12 mouse cellular contexts compared by ENCODE assay signal in genomic region chr14:121983009-121983933, GRCm38 (mm10). TPM values are rescaled to one million over a fixed set of nuclear protein-coding genes. Genes with fewer than 3 reads are reported as not detected.
A peak's percentile ranks its signal among the peaks of the same experiment; 100 is the strongest.
DNase-seq lines count a peak whose midpoint lies in the region; ATAC-seq and TF ChIP-seq lines count a peak whose summit lies in the region.
"Had no signal": no experiment of that assay in that cellular context is flagged by ENCODE, and none has a peak within 500 bp of the region (broad histone marks: within the 10 kb centered on the region; RNA-seq: fewer than 3 reads in every experiment).

No protein-coding gene starts in this region.

- TF ChIP-seq CTCF in kidney, postnatal 0 days (IDR thresholded peaks at IDR 0.05; ENCODE audit: low read depth): no peak

- 0 out of 2 replicates have a peak overlapping the region, but pooled peaks have one; percentile 48 for H3K27ac ChIP-seq in embryonic facial prominence, embryonic 13.5 days
- H3K27ac ChIP-seq in kidney, postnatal 0 days: peak overlapping the region; percentile 62
- H3K27ac ChIP-seq: forebrain, embryonic 15.5 days; heart, adult 2 months had no signal

- H3K27me3 ChIP-seq in embryonic facial prominence, embryonic 13.5 days: no peaks in the 10 kb centered on the region
- H3K27me3 ChIP-seq in kidney, postnatal 0 days (ENCODE audit: insufficient read depth, low read length): no peaks in the 10 kb centered on the region
- H3K27me3 ChIP-seq in megakaryocyte, embryonic 14.5 days (replicated peaks): no peaks in the 10 kb centered on the region
- H3K27me3 ChIP-seq: CH12.LX; forebrain, embryonic 15.5 days had no signal

- no peak overlapping the region for H3K4me3 ChIP-seq in embryonic facial prominence, embryonic 13.5 days
- no peak overlapping the region for H3K4me3 ChIP-seq in kidney, postnatal 0 days (replicated peaks; ENCODE audit: low read depth, low read length)
- peak overlapping the region; percentile 72 for H3K4me3 ChIP-seq in megakaryocyte, embryonic 14.5 days (replicated peaks)
- H3K4me3 ChIP-seq: forebrain, embryonic 15.5 days; heart, adult 2 months had no signal

- H3K4me2 ChIP-seq in embryonic facial prominence, embryonic 13.5 days: no peak overlapping the region
- H3K4me2 ChIP-seq in kidney, postnatal 0 days (ENCODE audit: low read length): peak overlapping the region; percentile 8; the same call in 1 of the 2 replicates
- H3K4me2 ChIP-seq: forebrain, embryonic 15.5 days had no signal

- DNase-seq in kidney, adult 9 months: peak; percentile 42
- no peak for DNase-seq in kidney, adult 18-20 months
- no peak for DNase-seq in kidney, postnatal 0 days (ENCODE audit: low spot score)
- DNase-seq in testis, postnatal 10 days (ENCODE audit: low spot score): no peak
- no peak for DNase-seq in retina, embryonic 14.5 days (ENCODE audit: low spot score)
- DNase-seq: heart, adult 2 months; layer of hippocampus, adult 9-11 months had no signal

- no peak overlapping the region for H3K9ac ChIP-seq in embryonic facial prominence, embryonic 13.5 days
- 0 out of 2 replicates have a peak overlapping the region, but pooled peaks have one; percentile 13 for H3K9ac ChIP-seq in kidney, postnatal 0 days (ENCODE audit: low read depth, low read length)
- H3K9ac ChIP-seq: forebrain, embryonic 15.5 days had no signal

- no peaks in the 10 kb centered on the region for H3K36me3 ChIP-seq in embryonic facial prominence, embryonic 13.5 days
- H3K36me3 ChIP-seq in kidney, postnatal 0 days (ENCODE audit: insufficient read depth, low read length): no peaks in the 10 kb centered on the region
- peaks cover 4% of the 10 kb centered on the region for H3K36me3 ChIP-seq in megakaryocyte, embryonic 14.5 days (replicated peaks; ENCODE audit: low read length)
- H3K36me3 ChIP-seq: forebrain, embryonic 15.5 days had no signal

- no peaks in the 10 kb centered on the region for H3K9me3 ChIP-seq in embryonic facial prominence, embryonic 13.5 days
- no peaks in the 10 kb centered on the region for H3K9me3 ChIP-seq in kidney, postnatal 0 days (replicated peaks; ENCODE audit: low read length)
- no peaks in the 10 kb centered on the region for H3K9me3 ChIP-seq in megakaryocyte, embryonic 14.5 days
- H3K9me3 ChIP-seq: forebrain, embryonic 15.5 days had no signal

- ATAC-seq in embryonic facial prominence, embryonic 13.5 days (ENCODE audit: insufficient number of reproducible peaks, insufficient read depth, low FRiP score, low TSS enrichment, low read depth): no peak
- peak; percentile 49; the same call in 1 of the 2 replicates for ATAC-seq in kidney, postnatal 0 days (replicated peaks; ENCODE audit: low FRiP score, low read depth)
- ATAC-seq: forebrain, embryonic 15.5 days; lung, postnatal 0 days had no signal

- no peaks in the 10 kb centered on the region for H3K4me1 ChIP-seq in embryonic facial prominence, embryonic 13.5 days
- H3K4me1 ChIP-seq in kidney, postnatal 0 days (replicated peaks; ENCODE audit: insufficient read depth, low read length): peaks cover 10% of the 10 kb centered on the region
- peaks cover 49% of the 10 kb centered on the region for H3K4me1 ChIP-seq in megakaryocyte, embryonic 14.5 days
- H3K4me1 ChIP-seq: forebrain, embryonic 15.5 days had no signal

- WGBS in embryonic facial prominence, embryonic 13.5 days: 69% methylated on average over 8 of the region's 8 CpGs
- 21% methylated on average over 8 of the region's 8 CpGs for WGBS in kidney, postnatal 0 days

RNA-seq across cellular contexts. Expression of gene Gpr183, which starts 18.3 kb away (rescaled TPM):
- 3.2 and 3.8 TPM in 2 replicates for polyA plus RNA-seq in embryonic facial prominence, embryonic 13.5 days (2015; fragmentation: Nextera tagmentation; extraction: Ambion mirVana)
- 1.5 and 1.9 TPM in 2 replicates for polyA plus RNA-seq in kidney, postnatal 0 days (2015; fragmentation: Nextera tagmentation; extraction: Ambion mirVana)
- polyA plus RNA-seq in megakaryocyte, embryonic 14.5 days (2012; ENCODE audit: insufficient read depth, low replicate concordance): 0.89 TPM in 1 of 2 replicates, not detected in the other

RNA-seq across cellular contexts. Expression of gene Timm8a2, which starts 51.2 kb away (rescaled TPM):
- polyA plus RNA-seq in embryonic facial prominence, embryonic 13.5 days (2015; fragmentation: Nextera tagmentation; extraction: Ambion mirVana): not detected in 2 replicates
- polyA plus RNA-seq in kidney, postnatal 0 days (2015; fragmentation: Nextera tagmentation; extraction: Ambion mirVana): 0.15 TPM in 1 of 2 replicates, not detected in the other
- not detected in 2 replicates for polyA plus RNA-seq in megakaryocyte, embryonic 14.5 days (2012; ENCODE audit: insufficient read depth, low replicate concordance)
- polyA plus RNA-seq: forebrain, embryonic 15.5 days; heart, adult 2 months; lung, postnatal 0 days had no signal
